Mouse (Mus musculus): Measurements from ENCODE around the gene Otog. TPM values are rescaled to one million over a fixed set of nuclear protein-coding genes. Genes with fewer than 3 reads are reported as not detected.

Gene Otog
- polyA plus RNA-seq, 1 experiment from 2014 or later: not detected

Other genes starting within 250 kb of the Otog start
- 11.4 and 16.7 TPM in 2 replicates for gene Abcc6, start 210.7 kb upstream of the Otog start, polyA plus RNA-seq (2015; fragmentation: Nextera tagmentation; extraction: Ambion mirVana)
- gene Nomo1, start 207.3 kb upstream of the Otog start, polyA plus RNA-seq (2015; fragmentation: Nextera tagmentation; extraction: Ambion mirVana): 22.5 and 24.0 TPM in 2 replicates
- gene Kcnj11, start 140.2 kb upstream of the Otog start, polyA plus RNA-seq (2015; fragmentation: Nextera tagmentation; extraction: Ambion mirVana): 0.08 TPM in 2 replicates
- gene Abcc8, start 61.0 kb upstream of the Otog start, polyA plus RNA-seq (2015; fragmentation: Nextera tagmentation; extraction: Ambion mirVana): 0.13 and 0.31 TPM in 2 replicates
- 0.03 and 0.06 TPM in 2 replicates for gene Ush1c, start 2.5 kb upstream of the Otog start, polyA plus RNA-seq (2015; fragmentation: Nextera tagmentation; extraction: Ambion mirVana)
- 0.64 and 1.2 TPM in 2 replicates for gene Myod1, start 135.5 kb downstream of the Otog start, polyA plus RNA-seq (2015; fragmentation: Nextera tagmentation; extraction: Ambion mirVana)
- gene Kcnc1, start 155.5 kb downstream of the Otog start, polyA plus RNA-seq (2015; fragmentation: Nextera tagmentation; extraction: Ambion mirVana): 0.01 TPM in 1 of 2 replicates, not detected in the other